Mouse (Mus musculus) B cell, adult 2 months (primary cell): Measurements from ENCODE around the gene Hlcs.
"Not testable (repeated sequence)": the region's sequence is repeated elsewhere in the genome, so short reads cannot be mapped to it uniquely, and the experiment has no call there.

ENCODE experiments used
- DNase-seq, 2 experiments: peaks; one replicate each; pipeline ENCODE4 v3.0.0; 2022

Gene Hlcs

DNA sequence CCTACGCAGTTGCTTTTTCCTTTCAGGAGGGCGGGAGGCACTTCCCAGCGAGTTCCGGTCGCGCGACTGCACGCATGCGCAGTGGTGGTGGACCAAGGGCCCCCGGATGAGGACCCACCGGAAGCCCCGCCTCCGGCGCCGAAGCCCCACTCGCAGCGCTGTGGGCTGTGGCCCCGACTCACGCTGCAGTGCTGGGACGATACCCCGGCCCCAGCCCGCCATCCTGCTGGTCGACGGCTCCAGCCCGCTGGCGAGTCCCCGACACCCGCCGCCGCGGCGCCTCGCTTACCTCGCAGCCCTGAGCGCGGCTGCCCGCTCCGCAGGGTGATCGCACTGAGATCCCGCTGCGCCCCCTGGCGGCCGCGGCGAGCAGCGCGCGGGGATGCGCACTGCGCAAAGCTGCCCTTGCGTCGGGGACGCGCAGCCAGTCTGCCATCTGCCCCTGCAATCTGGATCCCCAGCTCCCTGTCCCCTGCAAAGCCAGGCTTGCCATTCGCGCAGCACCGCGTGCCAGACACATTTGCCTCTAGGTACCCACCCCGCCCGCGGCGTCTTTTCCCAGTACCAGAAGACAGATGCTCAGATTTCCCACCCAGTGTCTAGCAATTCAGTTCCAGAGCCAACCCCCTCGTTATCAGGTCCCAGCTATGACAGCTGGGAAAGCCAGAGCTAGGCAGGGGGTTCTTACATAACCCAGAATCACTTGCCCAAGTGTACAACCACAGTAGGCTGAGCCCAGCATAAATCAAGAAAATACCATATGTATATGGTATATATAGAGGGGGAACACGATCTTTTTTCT, at the start of gene Hlcs:
TSS of gene Hlcs (minus strand) at position 343 of the 802 bp plus-strand sequence.
- DNase-seq: peak; percentile 97 to 99

DNA sequence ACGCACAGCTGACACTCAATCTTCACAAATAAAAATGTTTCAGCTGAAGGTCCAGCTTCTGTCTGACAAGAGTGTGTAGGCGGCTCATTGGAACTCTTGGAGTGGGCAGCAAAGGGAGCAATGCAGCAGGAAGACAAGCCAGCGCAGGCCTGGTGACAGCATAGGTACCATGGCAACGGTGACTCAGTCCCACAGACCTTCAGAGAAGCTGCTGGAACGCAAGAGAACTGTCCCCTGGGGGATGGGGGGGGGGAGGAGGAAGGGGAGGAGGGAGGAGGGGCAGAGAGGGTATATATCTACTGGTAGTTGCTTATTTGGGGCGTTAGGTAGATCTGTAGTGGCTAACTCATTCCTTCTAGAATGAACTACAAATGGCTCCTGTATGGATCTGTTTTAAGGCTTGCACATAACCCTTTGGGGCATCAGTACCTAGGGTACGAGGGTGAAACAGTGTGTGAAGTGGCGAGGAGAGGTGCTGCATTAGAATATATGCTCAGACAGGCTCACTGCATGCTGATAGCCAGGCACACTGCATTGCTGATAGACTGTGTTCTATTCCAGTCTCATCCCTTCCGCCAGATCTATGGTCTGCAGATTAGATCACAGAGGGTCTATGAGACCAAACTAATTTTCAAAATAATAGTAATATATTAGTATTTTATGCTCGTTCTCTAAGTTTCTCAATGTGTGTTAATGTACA, 49.0 kb upstream of the Hlcs start:
- peak; percentile 24 to 38 for DNase-seq

DNA sequence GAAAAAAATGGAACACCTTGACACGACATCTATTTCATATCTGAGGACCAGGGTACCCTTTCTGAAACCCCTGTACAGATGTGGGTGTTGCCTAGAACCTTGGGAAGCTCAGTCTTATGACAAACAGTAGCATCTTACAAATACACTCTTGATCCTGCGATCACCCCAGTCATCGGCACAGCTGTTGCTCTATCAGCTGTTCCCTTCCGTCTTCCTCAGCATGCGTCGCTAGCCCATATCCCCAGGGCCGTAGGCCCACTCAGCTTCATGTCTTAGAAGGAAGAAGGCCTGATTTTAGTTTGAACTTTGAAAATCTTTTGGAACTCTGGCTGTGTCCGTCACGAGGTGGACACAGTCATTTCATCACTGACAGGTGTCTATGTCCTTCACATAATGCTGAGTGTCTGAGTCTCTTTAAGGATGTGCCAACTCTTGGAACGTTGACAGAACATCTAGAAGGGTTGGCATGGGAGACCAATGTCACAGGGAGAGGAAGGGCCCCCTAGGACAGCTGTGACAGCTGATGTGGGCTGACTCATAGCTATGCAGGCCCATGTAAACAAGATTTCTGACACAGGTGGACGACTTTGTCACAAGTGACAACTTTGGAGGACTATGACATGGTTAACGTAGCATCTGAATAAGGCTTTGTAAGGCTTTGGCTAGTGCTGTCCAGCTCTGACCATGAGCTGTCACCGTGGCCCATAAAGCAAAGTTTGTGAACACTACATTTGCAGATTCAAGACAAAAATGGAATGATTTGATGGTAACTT, 47.4 kb upstream of the Hlcs start:
- DNase-seq: no peak

DNA sequence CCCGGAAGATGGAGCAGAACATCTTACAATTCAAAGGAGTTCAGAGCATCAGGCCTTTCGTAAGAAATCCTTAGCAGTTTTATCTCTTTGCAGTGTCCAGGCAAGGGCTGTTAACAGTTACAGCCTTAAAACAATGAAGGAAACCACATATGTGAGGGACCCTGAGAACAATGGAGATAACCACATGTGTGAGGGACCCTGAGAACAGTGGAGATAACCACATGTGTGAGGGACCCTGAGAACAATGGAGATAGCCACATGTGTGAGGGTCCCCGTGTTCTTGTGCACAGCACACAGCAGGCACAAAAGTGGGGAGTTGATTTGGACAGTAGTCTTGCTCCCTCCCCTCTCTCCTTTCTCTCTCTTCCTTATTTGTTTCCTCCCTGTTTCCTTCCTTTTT, 44.7 kb upstream of the Hlcs start:
- DNase-seq: no peak

DNA sequence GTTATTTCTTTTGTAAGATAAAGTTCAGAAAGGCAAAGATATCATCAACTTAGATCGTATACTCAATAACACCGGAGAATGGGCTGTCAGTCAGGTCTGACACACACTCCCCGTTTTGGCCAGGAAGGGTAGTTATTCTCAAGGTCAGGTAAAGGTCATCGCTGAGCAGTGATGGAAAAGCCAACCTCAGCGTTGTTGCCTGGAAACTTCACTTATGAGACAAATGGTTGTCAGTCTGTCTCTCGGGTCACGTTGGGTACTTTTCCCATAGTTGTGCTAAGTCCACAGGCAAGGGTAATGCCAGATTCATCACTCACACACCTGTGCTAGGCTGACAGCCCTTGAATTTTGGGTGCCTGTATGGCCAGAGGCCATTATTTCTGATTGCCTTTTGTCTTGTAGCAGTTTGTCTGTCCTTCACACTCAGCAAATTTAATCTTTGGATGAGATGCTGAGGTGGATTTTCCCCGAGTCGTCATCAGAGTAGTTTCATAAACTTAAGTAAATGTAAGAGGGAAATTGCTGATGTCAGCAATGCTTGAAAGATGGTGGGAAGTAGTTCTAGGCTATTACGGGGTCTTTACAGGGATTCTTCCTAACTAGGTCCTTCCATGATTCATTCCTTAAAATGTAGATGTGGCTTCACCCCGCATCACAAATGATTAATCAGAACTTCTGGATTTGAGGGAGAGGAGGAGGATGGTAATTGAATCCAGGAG, 43.6 kb upstream of the Hlcs start:
- DNase-seq: no peak

DNA sequence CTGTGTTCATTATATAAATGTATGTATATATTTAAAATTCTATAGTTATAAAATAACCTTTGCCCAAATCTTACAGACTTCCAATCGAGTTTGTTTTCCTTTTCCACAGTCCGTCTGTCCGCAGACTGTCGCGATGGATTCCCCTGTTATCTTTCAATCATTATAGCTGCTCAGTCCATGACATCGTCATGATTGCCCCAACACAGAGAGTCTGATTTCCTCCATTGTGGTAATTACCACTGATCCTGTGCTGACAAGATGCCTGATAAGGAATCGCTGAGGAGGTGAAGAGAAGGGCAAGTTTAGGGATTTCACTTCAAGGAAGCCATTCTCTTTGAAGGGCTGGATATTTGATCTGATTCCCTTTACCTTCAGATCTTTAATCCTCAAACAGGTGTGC, 42.7 kb upstream of the Hlcs start:
- no peak for DNase-seq

- DNase-seq: peak; percentile 66 to 72
Observed at GRCm38 (mm10) chr16:94354450-94354849, 41.1 kb upstream of the Hlcs start.

DNA sequence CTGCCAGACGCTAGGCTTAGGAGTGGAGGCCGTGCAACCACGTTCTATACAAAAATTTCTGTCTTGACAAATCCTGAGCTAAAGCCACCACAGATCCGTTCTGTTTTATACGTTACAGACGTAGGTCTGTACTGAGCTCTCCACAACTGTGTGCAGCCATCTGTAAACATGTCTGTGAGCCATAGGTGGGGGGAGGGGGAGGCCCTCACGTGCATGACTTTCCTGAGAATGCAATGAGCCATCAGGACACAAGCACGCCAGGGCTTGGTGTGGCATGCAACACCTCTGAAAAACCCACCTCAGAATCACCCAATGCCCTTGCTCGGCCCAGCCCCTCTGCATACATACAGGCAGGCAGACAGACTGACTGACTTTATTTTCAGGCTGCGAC, 36.9 kb upstream of the Hlcs start:
- DNase-seq: peak; percentile 29 to 45

DNA sequence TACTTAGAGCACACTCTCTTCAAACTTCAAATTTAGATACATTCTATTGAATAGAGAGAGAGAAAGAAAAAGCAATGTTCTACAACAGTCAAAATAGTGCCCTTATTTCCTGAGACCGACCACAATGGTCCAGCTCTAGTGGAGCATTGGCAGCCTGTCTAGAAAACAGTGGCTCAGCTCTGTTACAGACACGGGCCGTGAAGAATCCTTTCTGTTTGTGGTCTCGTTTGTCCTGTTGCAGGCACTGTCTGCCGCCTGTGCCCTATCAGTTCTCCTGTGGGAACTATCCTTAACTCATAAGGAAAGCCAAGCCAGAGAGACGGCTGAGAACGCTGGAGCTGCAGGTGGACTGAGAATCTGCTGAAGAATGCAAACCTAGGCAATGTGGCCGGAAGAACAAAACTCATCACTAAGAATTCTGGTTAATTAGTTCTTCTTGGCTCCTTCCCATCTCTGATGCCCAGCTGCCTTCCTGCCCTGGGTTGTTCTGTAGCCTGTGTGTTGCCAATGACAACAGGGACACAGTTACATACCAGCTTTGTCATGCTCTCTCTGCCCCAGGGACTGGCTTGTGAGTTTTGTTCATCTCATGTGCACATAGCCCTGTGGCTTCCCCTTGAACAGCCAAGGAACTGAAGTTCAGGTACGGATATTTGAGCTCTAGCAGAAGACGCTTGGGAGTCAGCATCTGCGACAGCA, 36.4 kb upstream of the Hlcs start:
- DNase-seq: peak; percentile 24 to 27

DNA sequence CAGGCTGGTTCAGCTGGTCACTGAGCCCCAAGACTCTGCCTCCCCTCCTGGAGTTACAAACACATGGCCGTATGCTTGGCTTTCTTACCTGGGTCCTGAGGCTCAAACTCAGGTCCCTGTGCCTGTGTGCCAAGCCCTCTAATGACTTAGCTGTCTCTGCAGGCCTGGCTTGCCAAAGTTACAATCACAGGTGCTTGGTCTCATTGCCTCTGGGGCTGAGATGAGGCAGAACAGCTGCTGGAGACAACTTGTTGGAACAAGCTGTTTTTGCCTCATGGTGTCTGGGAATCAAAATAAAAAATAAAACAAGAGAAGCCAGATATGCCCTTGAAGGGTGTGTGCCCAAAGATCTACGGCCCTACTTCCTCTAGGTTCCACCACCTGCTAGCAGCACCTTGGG, 35.4 kb upstream of the Hlcs start:
- no peak for DNase-seq

DNA sequence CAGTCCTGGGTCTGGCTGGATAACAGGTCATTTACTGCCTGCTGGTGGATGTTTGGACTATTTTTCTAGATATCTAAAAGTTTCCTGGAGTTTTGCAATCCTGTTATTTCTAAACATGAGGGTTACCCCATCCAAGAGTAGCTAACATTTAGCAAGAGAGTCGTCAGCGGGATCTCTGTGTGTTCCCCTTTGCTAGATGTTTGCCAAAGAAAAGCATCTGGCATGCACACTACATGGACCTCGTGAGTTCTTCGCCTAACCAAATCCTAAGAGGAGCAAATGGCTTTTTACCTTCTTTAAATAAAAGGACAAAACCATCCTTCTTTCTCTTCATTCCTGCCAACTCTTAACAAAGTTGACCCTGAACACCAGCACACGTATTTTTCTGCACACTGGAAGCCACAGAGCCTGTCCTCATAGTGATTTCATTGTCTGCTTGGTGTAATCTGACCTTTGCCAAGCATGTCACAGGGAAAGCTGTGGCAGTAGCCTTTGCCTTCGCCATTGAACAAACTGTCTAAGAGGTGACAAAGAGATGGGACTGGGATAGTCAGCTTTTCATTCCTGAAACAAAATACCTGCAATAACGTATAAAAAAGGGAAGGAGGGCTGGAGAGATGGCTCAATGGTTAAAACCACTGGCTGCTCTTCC, 33.8 kb upstream of the Hlcs start:
- DNase-seq: no peak

DNA sequence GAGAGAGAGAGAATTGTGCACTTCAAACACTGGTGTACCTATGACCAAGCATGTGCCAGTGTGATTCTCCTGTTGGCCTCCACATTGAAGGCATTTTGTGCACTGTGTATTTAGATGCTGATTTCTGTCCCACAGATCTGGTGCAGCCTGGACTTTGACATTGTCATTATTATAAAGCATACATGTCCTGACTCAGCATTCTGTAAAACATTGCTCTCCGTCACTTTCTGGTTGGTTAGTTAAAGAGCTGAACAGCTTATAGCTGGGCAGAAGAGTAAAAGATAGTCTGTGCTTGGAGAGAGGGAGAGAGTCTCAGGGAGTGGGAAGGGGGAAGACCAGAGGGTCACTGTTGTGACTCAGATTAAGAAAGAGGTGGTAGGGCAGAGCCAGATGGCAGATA, 32.4 kb upstream of the Hlcs start:
- no peak for DNase-seq

DNA sequence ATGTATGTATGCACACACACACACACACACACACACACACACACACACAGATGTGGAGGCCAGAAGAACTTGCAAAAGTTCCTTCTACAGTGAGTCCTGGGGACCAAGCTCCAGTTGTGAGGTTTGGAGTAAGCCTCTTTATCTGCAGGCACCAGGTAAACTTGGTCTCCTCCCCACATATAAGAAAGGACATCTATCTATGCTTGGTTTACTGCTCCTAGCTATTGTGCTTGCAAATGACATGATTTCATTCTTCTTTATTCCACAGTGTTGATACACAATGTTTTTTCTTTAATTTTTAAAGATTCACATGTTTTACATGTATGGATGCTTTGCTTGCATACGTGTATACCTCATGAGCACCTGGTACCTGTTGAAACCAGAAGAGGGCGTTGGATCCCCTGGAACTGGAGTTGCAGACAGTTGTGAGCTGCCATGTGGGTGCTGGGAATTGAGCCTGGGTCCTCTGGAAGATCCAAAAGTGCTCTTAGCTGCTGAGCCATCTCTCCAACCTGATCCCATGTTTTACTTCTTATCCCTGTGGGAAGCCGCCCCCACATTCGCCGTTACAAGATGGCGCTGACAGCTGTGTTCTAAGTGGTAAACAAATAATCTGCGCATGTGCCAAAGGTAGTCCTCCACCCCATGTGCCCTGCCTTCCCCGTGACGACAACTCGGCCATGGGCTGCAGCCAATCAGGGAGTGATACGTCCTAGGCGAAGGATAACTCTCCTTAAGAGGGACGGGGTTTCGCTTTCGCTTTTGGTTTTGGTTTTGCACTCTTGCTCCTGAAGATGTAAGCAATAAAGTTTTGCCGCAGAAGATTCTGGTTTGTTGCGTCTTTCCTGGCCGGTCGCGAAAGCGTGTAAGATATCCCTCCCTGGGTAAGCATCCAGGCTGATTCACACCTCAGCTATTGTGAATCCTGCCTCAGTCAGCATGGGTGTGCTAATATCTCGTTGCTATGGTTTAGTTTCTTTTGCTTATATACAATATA, 26.1 kb upstream of the Hlcs start:
- DNase-seq: not testable (repeated sequence)

DNA sequence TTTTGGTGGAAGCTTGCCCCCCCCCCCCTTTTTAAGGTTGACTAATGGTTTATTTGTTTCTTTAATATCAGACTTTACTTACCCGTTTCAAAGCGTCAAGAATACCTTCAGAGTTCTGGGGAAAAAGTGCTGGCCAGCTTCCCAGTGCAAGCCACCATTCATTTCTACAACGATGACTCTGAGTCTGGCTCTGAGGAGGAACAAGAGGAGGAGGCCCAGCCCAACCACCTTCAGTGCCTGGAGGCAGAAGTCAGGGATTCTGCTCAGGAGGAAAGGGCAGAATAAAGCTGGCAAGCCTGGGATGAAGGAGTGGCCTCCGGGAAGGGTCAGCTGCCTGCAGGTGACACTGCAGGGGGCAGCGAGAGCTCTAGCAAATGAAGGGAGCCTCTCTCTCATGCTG, 22.3 kb upstream of the Hlcs start:
- DNase-seq: no peak

GRCm38 (mm10) chr16:94331886-94332252, 18.5 kb upstream of the Hlcs start:
- peak; percentile 89 to 92 for DNase-seq

DNA sequence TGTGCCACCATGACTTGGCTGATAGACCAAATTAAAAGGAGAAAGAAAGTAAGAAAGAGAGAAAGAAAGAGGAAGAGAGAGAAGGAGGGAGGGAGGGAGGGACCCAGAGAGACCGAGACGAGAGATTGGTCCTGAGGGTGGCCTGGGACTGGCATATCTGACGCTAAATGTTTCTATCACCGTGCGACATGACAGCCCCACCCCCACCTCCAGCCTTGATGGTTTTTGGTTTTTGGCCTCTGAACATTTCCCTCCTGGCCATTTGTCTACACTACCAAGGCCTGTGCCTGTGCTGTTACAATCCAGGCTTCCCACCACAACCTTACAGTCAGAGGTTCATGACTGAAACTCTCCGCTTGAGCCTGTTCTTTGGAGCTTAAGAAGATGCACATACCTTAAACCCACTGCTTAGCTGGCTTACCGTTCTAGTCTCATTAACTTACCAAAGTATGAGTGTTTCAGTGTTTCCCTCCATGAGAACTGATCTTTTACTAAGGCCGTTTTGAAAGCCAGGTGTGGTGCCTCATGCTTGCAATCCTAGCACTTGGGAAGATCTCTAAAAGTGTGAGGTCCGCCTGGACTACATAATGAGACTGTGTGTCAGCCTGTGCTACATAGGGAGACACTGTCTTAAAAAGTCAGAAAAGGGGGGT, 18.0 kb upstream of the Hlcs start:
- no peak for DNase-seq

- DNase-seq: no peak
Observed at GRCm38 (mm10) chr16:94330429-94330828, 17.1 kb upstream of the Hlcs start.

DNA sequence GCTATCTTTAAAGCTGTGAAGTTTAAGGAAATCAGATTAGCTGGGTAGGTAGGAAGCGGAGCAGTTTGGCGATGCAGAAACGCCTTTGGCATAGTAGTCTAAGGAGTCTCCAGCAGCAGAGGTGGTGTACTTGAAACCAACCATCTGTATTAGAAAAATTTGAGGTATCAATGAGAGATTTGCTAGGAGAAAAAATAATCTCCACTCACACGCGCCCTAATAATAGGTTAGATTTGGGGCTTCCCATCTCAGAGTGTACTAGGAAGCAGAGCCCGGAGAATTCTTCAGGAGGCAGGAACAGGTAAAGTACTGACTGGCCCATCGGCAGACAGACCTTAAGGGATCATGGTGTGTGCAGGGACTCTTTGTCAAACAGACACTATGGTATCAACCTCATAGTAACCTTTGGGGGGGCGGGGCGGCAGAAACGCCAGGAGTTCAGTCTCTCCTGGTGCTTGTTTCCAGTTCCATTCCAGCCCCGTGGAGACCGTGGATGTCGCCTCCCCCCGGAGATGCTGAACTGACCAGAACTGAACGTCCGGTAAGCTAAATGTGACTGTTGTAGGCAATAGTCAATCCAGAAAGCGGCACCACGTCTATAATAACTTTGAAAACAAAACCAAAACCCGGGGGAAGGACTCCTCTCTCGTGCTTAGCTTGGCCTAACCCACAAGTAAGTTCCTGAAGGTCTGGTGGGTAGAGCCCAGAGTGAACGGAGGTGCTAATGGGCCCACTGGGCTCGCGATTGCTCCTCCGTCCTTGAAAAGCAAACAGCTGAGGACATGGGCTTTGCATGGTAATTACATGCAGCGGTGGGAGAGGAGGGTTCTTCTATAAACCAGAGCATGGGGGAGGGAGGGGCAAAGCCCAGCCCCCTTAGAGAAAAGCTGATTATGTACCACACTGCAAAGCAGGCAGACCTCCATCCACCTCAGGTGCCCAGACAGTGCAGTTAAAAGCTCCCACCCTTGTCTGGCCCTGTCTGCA, 15.8 kb upstream of the Hlcs start:
- peak; percentile 39 to 43 for DNase-seq
